Mouse (Mus musculus): ENCODE data around the gene Spon2. TPM values are rescaled to one million over a fixed set of nuclear protein-coding genes. Genes with fewer than 3 reads are reported as not detected.
A peak's percentile ranks its signal among the peaks of the same experiment; 100 is the strongest.

The Spon2 gene
- polyA plus RNA-seq, 1 experiment from 2014 or later, result 79.4 TPM

DNA sequence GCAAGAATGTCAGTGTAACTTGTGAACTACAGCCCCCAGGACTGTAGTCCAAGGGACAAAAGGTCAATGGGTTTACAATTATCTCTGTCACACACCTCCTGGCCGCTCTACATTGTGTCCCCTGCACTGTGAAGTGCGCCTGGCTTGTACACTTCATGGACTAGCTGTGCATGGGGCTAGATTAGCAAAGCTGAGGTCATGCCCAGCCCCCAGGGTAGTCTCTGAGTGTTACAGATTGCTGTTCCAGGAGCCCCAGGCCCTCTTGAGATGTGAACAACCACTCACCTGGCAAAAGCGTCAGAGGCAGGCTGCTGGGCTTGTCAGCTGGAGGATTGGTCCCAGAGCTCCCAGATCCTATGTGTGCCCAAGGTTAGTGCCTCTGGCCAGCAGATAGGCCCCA, 592 bp downstream of the Spon2 start:
- Histone ChIP-seq H3K9ac (ENCODE audit: low read length) (peak overlapping the region; percentile 67), H3K4me2 (ENCODE audit: low read length) (peak overlapping the region; percentile 54), H3K27ac (replicated peaks in 1 of 2; ENCODE audit: control insufficient read depth in 1 of 2, insufficient read depth in 1 of 2, low read depth in 2 of 2, low read length in 2 of 2) (peak overlapping the region; percentile 69 to 77), H3K9me3 (ENCODE audit: control insufficient read depth, low read length) (no peaks in the 10 kb centered on the region), H3K4me1 (ENCODE audit: control insufficient read depth in 2 of 2, insufficient read depth in 2 of 2, low read length in 2 of 2) (peaks cover 43 to 55% of the 10 kb centered on the region in 2 experiments), H3K36me3 (ENCODE audit: control insufficient read depth, insufficient read depth, low read length) (peaks cover 15% of the 10 kb centered on the region), H3K27me3 (ENCODE audit: control insufficient read depth, insufficient read depth, low read length) (no peaks in the 10 kb centered on the region), H3K4me3 (ENCODE audit: control insufficient read depth in 1 of 2, insufficient read depth in 1 of 2, low read depth in 1 of 2, low read length in 2 of 2) (peak overlapping the region; percentile 25 to 27)
- ATAC-seq (ENCODE audit: insufficient number of reproducible peaks, insufficient read depth, low FRiP score, low read depth), result no peak
- WGBS, result 13% methylated on average over 3 of the region's 3 CpGs

GRCm38 (mm10) chr5:33214723-33215122, 3.5 kb downstream of the Spon2 start:
- Histone ChIP-seq H3K4me2 (ENCODE audit: low read length) (peak overlapping the region; percentile 54; the same call in 1 of the 2 replicates), H3K9me3 (ENCODE audit: control insufficient read depth, low read length) (no peaks in the 10 kb centered on the region), H3K36me3 (ENCODE audit: control insufficient read depth, insufficient read depth, low read length) (peaks cover 18% of the 10 kb centered on the region), H3K4me1 (ENCODE audit: control insufficient read depth in 2 of 2, insufficient read depth in 2 of 2, low read length in 2 of 2) (peaks cover 34 to 44% of the 10 kb centered on the region in 2 experiments), H3K27me3 (ENCODE audit: control insufficient read depth, insufficient read depth, low read length) (no peaks in the 10 kb centered on the region), H3K27ac (replicated peaks in 1 of 2; ENCODE audit: control insufficient read depth in 1 of 2, insufficient read depth in 1 of 2, low read depth in 2 of 2, low read length in 2 of 2) (no peak overlapping the region), H3K4me3 (ENCODE audit: control insufficient read depth in 1 of 2, insufficient read depth in 1 of 2, low read depth in 1 of 2, low read length in 2 of 2) (no peak overlapping the region), H3K9ac (ENCODE audit: low read length) (no peak overlapping the region)
- 40% methylated on average over 4 of the region's 4 CpGs for WGBS
- ATAC-seq (ENCODE audit: insufficient number of reproducible peaks, insufficient read depth, low FRiP score, low read depth), result no peak

DNA sequence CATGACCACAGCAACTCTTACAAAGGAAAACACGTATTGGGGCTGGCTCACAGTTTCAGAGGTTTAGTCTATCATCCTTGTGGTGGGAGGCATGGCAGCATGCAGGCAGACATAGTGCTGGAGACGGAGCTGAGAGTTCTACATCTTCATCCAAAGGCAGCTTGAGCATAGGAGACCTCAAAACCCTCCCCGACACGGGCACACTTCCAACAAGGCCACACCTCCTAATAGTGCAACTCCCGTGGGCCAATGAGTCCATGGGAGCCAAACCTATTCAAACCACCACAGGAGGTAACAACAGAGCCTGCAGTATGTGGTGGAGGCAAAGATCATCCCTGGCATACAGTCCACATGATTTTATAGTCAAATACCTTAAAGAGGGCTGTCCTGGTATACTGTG, 7.0 kb downstream of the Spon2 start:
- Histone ChIP-seq H3K27me3 (ENCODE audit: control insufficient read depth, insufficient read depth, low read length) (no peaks in the 10 kb centered on the region), H3K4me1 (ENCODE audit: control insufficient read depth in 2 of 2, insufficient read depth in 2 of 2, low read length in 2 of 2) (peaks cover 16 to 21% of the 10 kb centered on the region in 2 experiments), H3K9ac (ENCODE audit: low read length) (no peak overlapping the region), H3K9me3 (ENCODE audit: control insufficient read depth, low read length) (no peaks in the 10 kb centered on the region), H3K36me3 (ENCODE audit: control insufficient read depth, insufficient read depth, low read length) (peaks cover 18% of the 10 kb centered on the region), H3K27ac (replicated peaks in 1 of 2; ENCODE audit: control insufficient read depth in 1 of 2, insufficient read depth in 1 of 2, low read depth in 2 of 2, low read length in 2 of 2) (no peak overlapping the region), H3K4me3 (ENCODE audit: control insufficient read depth in 1 of 2, insufficient read depth in 1 of 2, low read depth in 1 of 2, low read length in 2 of 2) (no peak overlapping the region), H3K4me2 (ENCODE audit: low read length) (no peak overlapping the region)
- no peak for ATAC-seq (ENCODE audit: insufficient number of reproducible peaks, insufficient read depth, low FRiP score, low read depth)
- 82% methylated on average over 5 of the region's 5 CpGs for WGBS

- H3K4me3 ChIP-seq (ENCODE audit: control insufficient read depth in 1 of 2, insufficient read depth in 1 of 2, low read depth in 1 of 2, low read length in 2 of 2), result no peak overlapping the region
- peaks cover 18% of the 10 kb centered on the region for H3K36me3 ChIP-seq (ENCODE audit: control insufficient read depth, insufficient read depth, low read length)
- H3K27ac ChIP-seq (replicated peaks in 1 of 2; ENCODE audit: control insufficient read depth in 1 of 2, insufficient read depth in 1 of 2, low read depth in 2 of 2, low read length in 2 of 2), result no peak overlapping the region
- H3K27me3 ChIP-seq (ENCODE audit: control insufficient read depth, insufficient read depth, low read length), result no peaks in the 10 kb centered on the region
- no peak for ATAC-seq (ENCODE audit: insufficient number of reproducible peaks, insufficient read depth, low FRiP score, low read depth)
- peaks cover 12 to 20% of the 10 kb centered on the region in 2 experiments for H3K4me1 ChIP-seq (ENCODE audit: control insufficient read depth in 2 of 2, insufficient read depth in 2 of 2, low read length in 2 of 2)
- H3K9ac ChIP-seq (ENCODE audit: low read length), result no peak overlapping the region
- WGBS, result 79% methylated on average over 3 of the region's 3 CpGs
- no peaks in the 10 kb centered on the region for H3K9me3 ChIP-seq (ENCODE audit: control insufficient read depth, low read length)
- H3K4me2 ChIP-seq (ENCODE audit: low read length), result no peak overlapping the region
These were observed 7.7 kb downstream of the Spon2 start for GRCm38 (mm10) chr5:33210515-33210914.

GRCm38 (mm10) chr5:33208533-33209245, 9.6 kb downstream of the Spon2 start:
- H3K9ac ChIP-seq (ENCODE audit: low read length), result peak overlapping the region; percentile 14; the same call in 1 of the 2 replicates
- H3K36me3 ChIP-seq (ENCODE audit: control insufficient read depth, insufficient read depth, low read length), result peaks cover 12% of the 10 kb centered on the region
- no peak overlapping the region for H3K27ac ChIP-seq (replicated peaks in 1 of 2; ENCODE audit: control insufficient read depth in 1 of 2, insufficient read depth in 1 of 2, low read depth in 2 of 2, low read length in 2 of 2)
- H3K27me3 ChIP-seq (ENCODE audit: control insufficient read depth, insufficient read depth, low read length), result no peaks in the 10 kb centered on the region
- no peaks in the 10 kb centered on the region for H3K9me3 ChIP-seq (ENCODE audit: control insufficient read depth, low read length)
- no peak overlapping the region for H3K4me2 ChIP-seq (ENCODE audit: low read length)
- H3K4me3 ChIP-seq (ENCODE audit: control insufficient read depth in 1 of 2, insufficient read depth in 1 of 2, low read depth in 1 of 2, low read length in 2 of 2), result no peak overlapping the region
- 59% methylated on average over 14 of the region's 14 CpGs for WGBS
- no peak for ATAC-seq (ENCODE audit: insufficient number of reproducible peaks, insufficient read depth, low FRiP score, low read depth)
- peaks cover 6 to 12% of the 10 kb centered on the region in 2 experiments; a peak in 3 of 4 replicates for H3K4me1 ChIP-seq (ENCODE audit: control insufficient read depth in 2 of 2, insufficient read depth in 2 of 2, low read length in 2 of 2)

DNA sequence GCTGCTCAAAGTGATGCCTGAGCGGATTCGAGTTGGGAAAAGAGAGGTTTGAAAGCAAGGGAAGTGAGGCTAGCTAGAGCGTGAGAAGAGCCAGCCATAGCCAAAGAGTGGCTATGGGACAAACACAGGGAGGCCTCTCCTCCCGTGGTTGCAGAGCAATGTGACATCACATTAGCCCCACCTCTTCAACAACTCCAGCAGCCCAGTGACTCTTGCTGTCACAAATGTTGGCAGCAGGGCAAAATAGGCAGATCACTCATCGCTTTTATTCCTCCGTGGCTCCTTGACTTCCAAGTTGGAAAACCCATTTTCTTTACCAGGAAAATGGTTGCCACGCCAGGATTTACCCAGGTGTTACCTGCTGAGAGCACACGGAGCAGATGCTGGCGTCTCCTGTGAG, 11.1 kb downstream of the Spon2 start:
- no peak overlapping the region for H3K27ac ChIP-seq (replicated peaks in 1 of 2; ENCODE audit: control insufficient read depth in 1 of 2, insufficient read depth in 1 of 2, low read depth in 2 of 2, low read length in 2 of 2)
- no peaks in the 10 kb centered on the region for H3K9me3 ChIP-seq (ENCODE audit: control insufficient read depth, low read length)
- no peak overlapping the region for H3K4me2 ChIP-seq (ENCODE audit: low read length)
- H3K9ac ChIP-seq (ENCODE audit: low read length), result no peak overlapping the region
- no peak for ATAC-seq (ENCODE audit: insufficient number of reproducible peaks, insufficient read depth, low FRiP score, low read depth)
- H3K27me3 ChIP-seq (ENCODE audit: control insufficient read depth, insufficient read depth, low read length), result no peaks in the 10 kb centered on the region
- H3K36me3 ChIP-seq (ENCODE audit: control insufficient read depth, insufficient read depth, low read length), result no peaks in the 10 kb centered on the region
- no peak overlapping the region for H3K4me3 ChIP-seq (ENCODE audit: control insufficient read depth in 1 of 2, insufficient read depth in 1 of 2, low read depth in 1 of 2, low read length in 2 of 2)
- 44% methylated on average over 9 of the region's 9 CpGs for WGBS
- H3K4me1 ChIP-seq (ENCODE audit: control insufficient read depth in 2 of 2, insufficient read depth in 2 of 2, low read length in 2 of 2), result peaks cover 6 to 12% of the 10 kb centered on the region in 2 experiments; a peak in 3 of 4 replicates

- Histone ChIP-seq H3K4me3 (ENCODE audit: control insufficient read depth in 1 of 2, insufficient read depth in 1 of 2, low read depth in 1 of 2, low read length in 2 of 2) (no peak overlapping the region), H3K27me3 (ENCODE audit: control insufficient read depth, insufficient read depth, low read length) (no peaks in the 10 kb centered on the region), H3K4me1 (ENCODE audit: control insufficient read depth in 2 of 2, insufficient read depth in 2 of 2, low read length in 2 of 2) (peaks cover 6 to 12% of the 10 kb centered on the region in 2 experiments; a peak in 3 of 4 replicates), H3K36me3 (ENCODE audit: control insufficient read depth, insufficient read depth, low read length) (no peaks in the 10 kb centered on the region), H3K27ac (replicated peaks in 1 of 2; ENCODE audit: control insufficient read depth in 1 of 2, insufficient read depth in 1 of 2, low read depth in 2 of 2, low read length in 2 of 2) (no peak overlapping the region), H3K9ac (ENCODE audit: low read length) (no peak overlapping the region), H3K9me3 (ENCODE audit: control insufficient read depth, low read length) (no peaks in the 10 kb centered on the region), H3K4me2 (ENCODE audit: low read length) (no peak overlapping the region)
- ATAC-seq (ENCODE audit: insufficient number of reproducible peaks, insufficient read depth, low FRiP score, low read depth), result no peak
- WGBS, result 56% methylated on average over 7 of the region's 7 CpGs
These were observed 11.9 kb downstream of the Spon2 start for GRCm38 (mm10) chr5:33206328-33206727.

DNA sequence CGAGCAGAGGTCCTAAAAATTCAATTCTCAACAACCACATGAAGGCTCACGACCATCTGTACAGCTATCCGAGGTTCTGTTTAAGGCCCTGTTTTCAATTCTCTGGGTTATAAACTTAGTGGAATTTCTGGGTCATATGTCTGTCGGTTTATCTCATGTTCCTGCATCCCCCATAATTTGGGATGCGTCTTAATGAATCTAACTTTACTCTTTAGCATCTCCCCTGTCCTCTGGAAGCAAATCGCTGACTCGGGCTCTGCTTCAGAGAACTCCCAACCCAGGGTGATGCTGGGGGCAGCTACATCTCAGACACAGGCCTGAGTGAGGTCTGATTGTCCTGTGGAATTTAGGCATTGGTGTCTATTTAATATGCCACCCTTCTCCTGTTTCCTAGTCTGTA, 14.0 kb downstream of the Spon2 start:
- no peak overlapping the region for H3K9ac ChIP-seq (ENCODE audit: low read length)
- H3K4me3 ChIP-seq (ENCODE audit: control insufficient read depth in 1 of 2, insufficient read depth in 1 of 2, low read depth in 1 of 2, low read length in 2 of 2), result no peak overlapping the region
- H3K4me1 ChIP-seq (ENCODE audit: control insufficient read depth in 2 of 2, insufficient read depth in 2 of 2, low read length in 2 of 2), result peaks cover 6 to 12% of the 10 kb centered on the region in 2 experiments; a peak in 3 of 4 replicates
- H3K27me3 ChIP-seq (ENCODE audit: control insufficient read depth, insufficient read depth, low read length), result no peaks in the 10 kb centered on the region
- no peak overlapping the region for H3K4me2 ChIP-seq (ENCODE audit: low read length)
- H3K9me3 ChIP-seq (ENCODE audit: control insufficient read depth, low read length), result no peaks in the 10 kb centered on the region
- H3K36me3 ChIP-seq (ENCODE audit: control insufficient read depth, insufficient read depth, low read length), result no peaks in the 10 kb centered on the region
- ATAC-seq (ENCODE audit: insufficient number of reproducible peaks, insufficient read depth, low FRiP score, low read depth), result no peak
- 60% methylated on average over 7 of the region's 7 CpGs for WGBS
- no peak overlapping the region for H3K27ac ChIP-seq (replicated peaks in 1 of 2; ENCODE audit: control insufficient read depth in 1 of 2, insufficient read depth in 1 of 2, low read depth in 2 of 2, low read length in 2 of 2)
